Mouse (Mus musculus) heart, adult 2 months (tissue): ENCODE data around the gene Zmiz1.

ENCODE experiments used
- CTCF ChIP-seq: fragments of 200-600 bp; IDR thresholded peaks from 2 replicates; pipeline ENCODE4 v1.8.1; 2022; ENCODE audit warnings: antibody characterized with exemption, mild to moderate bottlenecking, moderate library complexity
- EP300 ChIP-seq: fragments of 200-500 bp; IDR thresholded peaks from 2 replicates; pipeline ENCODE4 v1.6.1; 2011; ENCODE audit warnings: low read depth, low read length, control low read depth; ENCODE audit not compliant: insufficient read depth
- POLR2A ChIP-seq: fragments of 200-500 bp; IDR thresholded peaks from 2 replicates; pipeline ENCODE4 v1.6.1; 2011; ENCODE audit warnings: mild to moderate bottlenecking, low read depth, low read length, control low read depth; ENCODE audit not compliant: insufficient read depth

DNA sequence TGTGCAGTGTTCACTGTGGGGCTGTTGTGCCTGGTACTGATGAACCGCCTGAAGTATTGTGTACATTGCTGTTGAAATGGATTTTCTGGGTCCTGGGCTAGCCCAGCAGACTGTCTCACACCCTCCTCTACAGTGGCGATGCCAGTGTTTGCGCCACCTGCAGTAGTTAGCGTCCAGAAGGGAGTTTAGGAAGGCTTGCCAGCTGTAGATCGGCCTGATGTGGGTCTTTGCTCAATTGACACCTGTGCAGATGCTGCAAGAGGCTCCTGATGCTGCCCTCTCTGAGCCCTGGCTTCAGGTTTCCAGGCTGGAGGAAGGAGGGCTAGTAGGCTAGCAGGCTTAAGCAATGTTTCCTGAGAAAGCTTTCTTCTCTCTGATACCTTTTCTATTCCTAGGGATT, 42.5 kb downstream of the Zmiz1 start:
- TF ChIP-seq CTCF (no peak), EP300 (no peak), POLR2A (no peak)
